Mouse (Mus musculus) adrenal gland, postnatal 10 days (tissue): ENCODE measurements at regions not wholly inside any gene's neighbourhood (a gene's known extent, or its start where the extent isn't known, plus 50 kb on each side); places are given as distances from the start of the nearest gene placed in this dataset.
"Not testable (repeated sequence)": the region's sequence is repeated elsewhere in the genome, so short reads cannot be mapped to it uniquely, and the experiment has no call there.

Source experiments
- DNase-seq: peaks from one replicate; pipeline ENCODE4 v3.0.0; 2021; ENCODE audit warnings: mixed read lengths

- DNase-seq: no peak
Observed at GRCm38 (mm10) chr10:23733679-23734078, 53.4 kb downstream of the Rps12 start.

GRCm38 (mm10) chr10:23725960-23726714, 60.9 kb downstream of the Rps12 start:
- not testable (repeated sequence) for DNase-seq

- no peak for DNase-seq
Observed at GRCm38 (mm10) chr10:23718124-23718523, 69.0 kb downstream of the Rps12 start.

GRCm38 (mm10) chr10:23715511-23715910, 71.6 kb downstream of the Rps12 start:
- DNase-seq: no peak

GRCm38 (mm10) chr10:23715101-23715500, 72.0 kb downstream of the Rps12 start:
- no peak for DNase-seq

GRCm38 (mm10) chr10:23712691-23713378, 74.2 kb downstream of the Rps12 start:
- DNase-seq: no peak

- no peak for DNase-seq
Observed at GRCm38 (mm10) chr10:23711416-23712171, 75.5 kb downstream of the Rps12 start.

GRCm38 (mm10) chr10:23710999-23711398, 76.1 kb downstream of the Rps12 start:
- no peak for DNase-seq

- no peak for DNase-seq
Observed at GRCm38 (mm10) chr10:23708261-23708660, 78.8 kb downstream of the Rps12 start.

- DNase-seq: no peak
Observed at GRCm38 (mm10) chr10:23707141-23707540, 79.9 kb downstream of the Rps12 start.

- no peak for DNase-seq
Observed at GRCm38 (mm10) chr10:23704048-23704447, 83.0 kb downstream of the Rps12 start.

GRCm38 (mm10) chr10:23691291-23691690, 95.8 kb downstream of the Rps12 start:
- no peak for DNase-seq

GRCm38 (mm10) chr10:23686969-23687368, 100.1 kb downstream of the Rps12 start:
- DNase-seq: no peak

GRCm38 (mm10) chr10:23683078-23683477, 104.0 kb downstream of the Rps12 start:
- DNase-seq: no peak

GRCm38 (mm10) chr10:23675911-23676310, 111.2 kb downstream of the Rps12 start:
- DNase-seq: no peak

GRCm38 (mm10) chr10:23674633-23675515, 112.2 kb downstream of the Rps12 start:
- peak; percentile 73 for DNase-seq

- DNase-seq: no peak
Observed at GRCm38 (mm10) chr10:23672296-23672695, 114.8 kb downstream of the Rps12 start.

- DNase-seq: peak; percentile 64
Observed at GRCm38 (mm10) chr10:23671494-23671893, 115.6 kb downstream of the Rps12 start.

- peak; percentile 14 for DNase-seq
Observed at GRCm38 (mm10) chr10:23665916-23666315, 121.2 kb downstream of the Rps12 start.

- DNase-seq: no peak
Observed at GRCm38 (mm10) chr10:23626201-23626600, 160.9 kb downstream of the Rps12 start.

GRCm38 (mm10) chr10:23612030-23612429, 175.0 kb downstream of the Rps12 start:
- DNase-seq: no peak

GRCm38 (mm10) chr10:23611183-23611582, 175.9 kb downstream of the Rps12 start:
- DNase-seq: peak; percentile 79
